ENCODE assay signal across 11 mouse cellular contexts in the genomic region with DNA sequence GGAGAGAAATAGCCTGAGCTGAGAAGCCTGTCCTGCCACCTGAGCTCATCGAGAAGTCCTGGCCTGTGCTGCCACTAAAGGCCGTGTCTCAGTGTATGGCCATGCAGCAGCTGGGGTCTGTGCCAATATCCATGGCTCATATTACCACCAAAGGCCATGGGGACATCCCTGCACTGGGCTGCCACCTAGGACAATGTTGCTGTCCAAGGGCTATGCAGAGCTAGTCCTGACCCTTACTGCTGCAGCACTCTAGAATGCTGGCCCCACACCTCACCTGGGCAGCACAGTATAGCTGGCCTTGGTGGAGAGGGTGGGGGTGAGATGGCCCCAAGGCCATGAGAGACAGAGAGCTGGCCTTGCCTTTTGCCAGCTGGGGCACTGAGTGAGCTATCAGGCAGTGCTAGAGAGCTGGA.
A peak's percentile ranks its signal among the peaks of the same experiment; 100 is the strongest.
DNase-seq lines count a peak whose midpoint lies in the region; ATAC-seq lines count a peak whose summit lies in the region.
"Had no signal": no experiment of that assay in that cellular context is flagged by ENCODE, and none has a peak within 500 bp of the region (broad histone marks: within the 10 kb centered on the region; RNA-seq: fewer than 3 reads in every experiment).

No protein-coding gene starts in this region.

- H3K9ac ChIP-seq in lung, embryonic 15.5 days, result no peak overlapping the region
- no peak overlapping the region for H3K9ac ChIP-seq in neural tube, embryonic 12.5 days

- intact Hi-C loops in gastrocnemius, postnatal 36 days (cut with DNase I), result no loop called here

- no peaks in the 10 kb centered on the region for H3K9me3 ChIP-seq in lung, embryonic 15.5 days
- no peaks in the 10 kb centered on the region for H3K9me3 ChIP-seq in neural tube, embryonic 12.5 days

- H3K27ac ChIP-seq in lung, embryonic 15.5 days, result no peak overlapping the region
- no peak overlapping the region for H3K27ac ChIP-seq in neural tube, embryonic 12.5 days

- H3K4me1 ChIP-seq in lung, embryonic 15.5 days, result no peaks in the 10 kb centered on the region
- H3K4me1 ChIP-seq in neural tube, embryonic 12.5 days, result 0 out of 2 replicates have a peak, but pooled peaks cover 6% of the 10 kb centered on the region

- no peak overlapping the region for H3K4me3 ChIP-seq in lung, embryonic 15.5 days
- no peak overlapping the region for H3K4me3 ChIP-seq in neural tube, embryonic 12.5 days

- H3K4me2 ChIP-seq in lung, embryonic 15.5 days, result no peak overlapping the region
- H3K4me2 ChIP-seq in neural tube, embryonic 12.5 days (replicated peaks), result no peak overlapping the region
- H3K4me2 ChIP-seq: liver, embryonic 11.5 days had no signal

- DNase-seq in adrenal gland, adult 2 months, result peak; percentile 40
- DNase-seq in adrenal gland, adult 8-10 months, result no peak
- no peak for DNase-seq in lung, postnatal 14 days
- DNase-seq in gastrocnemius, postnatal 36 days, result peak; percentile 34 to 50
- no peak for DNase-seq in ovary, postnatal 14 days (ENCODE audit: low spot score)
- no peak for DNase-seq in right cerebral cortex, adult 2 months (ENCODE audit: low spot score in 2 of 2)
- DNase-seq: heart, postnatal 14 days had no signal

- no peaks in the 10 kb centered on the region for H3K36me3 ChIP-seq in lung, embryonic 15.5 days
- no peaks in the 10 kb centered on the region for H3K36me3 ChIP-seq in neural tube, embryonic 12.5 days

- 0 out of 2 replicates have a peak, but pooled peaks have one; percentile 23 for ATAC-seq in lung, embryonic 15.5 days (ENCODE audit: borderline replicate concordance, extremely low read depth, low FRiP score, low TSS enrichment)
- 0 out of 2 replicates have a peak, but pooled peaks have one; percentile 38 for ATAC-seq in neural tube, embryonic 12.5 days (ENCODE audit: low FRiP score, low read depth)
- ATAC-seq: Patski had no signal

- WGBS in lung, embryonic 15.5 days, result 71% methylated on average over 2 of the region's 2 CpGs
- WGBS in neural tube, embryonic 12.5 days, result 82% methylated on average over 2 of the region's 2 CpGs

- H3K27me3 ChIP-seq in lung, embryonic 15.5 days, result no peaks in the 10 kb centered on the region
- H3K27me3 ChIP-seq in neural tube, embryonic 12.5 days (replicated peaks), result no peaks in the 10 kb centered on the region
- H3K27me3 ChIP-seq: Patski had no signal

Comparison
In these comparisons a context has a peak if more than half of its experiments do, and no peak if none do; other contexts are left out.
1. DNase-seq: peak in adrenal gland, adult 2 months (single experiment) and gastrocnemius, postnatal 36 days (2 of 2); none in adrenal gland, adult 8-10 months (single experiment), lung, postnatal 14 days (single experiment), ovary, postnatal 14 days (single experiment) and right cerebral cortex, adult 2 months (0 of 2).